Mouse (Mus musculus): Measurements from ENCODE around the gene Phf21b.

The Phf21b gene

DNA sequence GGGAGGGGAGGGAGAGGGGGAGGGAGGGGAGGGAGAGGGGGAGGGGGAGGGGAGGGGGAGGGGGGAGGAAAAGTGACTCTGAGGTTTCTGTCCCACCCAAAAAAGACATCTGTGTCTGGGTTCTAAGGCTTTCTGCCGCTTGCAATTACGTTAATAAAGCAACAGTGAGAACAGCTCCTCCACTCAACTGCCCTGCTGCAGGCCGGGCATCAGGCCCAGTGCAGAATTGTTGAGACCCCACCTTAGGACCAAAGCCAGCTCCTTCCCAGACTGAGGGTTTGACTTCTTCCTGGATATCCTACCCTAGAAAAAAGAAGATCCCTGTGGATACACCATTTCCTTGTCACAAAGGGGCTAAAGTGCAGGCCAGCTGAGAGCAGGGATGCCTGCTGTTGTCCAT is 9.6 kb downstream of the Phf21b start:
- CTCF ChIA-PET = interaction anchor here (0.7 kb wide), 1 partner anchor 148 kb away, joined by 3 read pairs; no protein-coding TSS in a partner anchor

DNA sequence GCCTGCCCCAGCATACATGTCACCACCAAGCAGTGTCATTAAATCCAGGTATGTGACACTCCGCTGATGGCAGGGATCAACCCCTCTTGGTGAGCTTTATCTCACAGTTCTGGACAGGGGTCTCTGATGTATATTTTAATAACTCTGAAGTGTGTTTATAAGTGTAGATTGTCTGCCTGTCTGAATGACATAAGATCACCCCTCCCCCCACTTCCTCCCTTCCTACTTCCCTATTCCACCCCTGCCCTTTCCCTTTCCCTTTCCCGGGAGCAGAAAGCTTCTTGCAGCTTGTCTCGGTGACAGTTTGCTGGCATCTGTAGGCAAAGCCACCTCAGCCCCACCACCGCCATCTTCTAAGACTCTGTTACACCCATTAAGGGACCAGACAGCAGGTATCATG is 11.0 kb downstream of the Phf21b start:
- CTCF ChIA-PET = no interaction called here

DNA sequence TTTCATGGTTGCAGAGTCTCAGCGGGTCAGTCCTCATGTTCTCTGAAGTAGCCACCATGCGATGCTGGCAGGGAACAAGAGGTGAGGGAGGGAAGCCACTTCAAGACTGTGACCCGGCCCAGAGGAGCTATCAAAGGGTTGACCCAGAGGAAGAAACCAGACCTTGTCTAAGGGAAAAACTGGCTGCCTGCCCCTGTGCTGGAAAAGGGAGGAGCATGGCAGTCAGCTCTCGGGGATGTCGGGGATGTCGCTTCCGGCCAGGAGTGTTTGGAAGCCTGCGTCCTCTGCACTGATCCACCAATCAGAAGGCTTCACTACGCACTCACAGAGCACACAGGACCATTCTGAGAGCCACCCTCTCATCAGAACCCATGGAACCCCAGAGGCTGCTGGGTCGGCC is 12.8 kb downstream of the Phf21b start:
- CTCF ChIA-PET = no interaction called here

DNA sequence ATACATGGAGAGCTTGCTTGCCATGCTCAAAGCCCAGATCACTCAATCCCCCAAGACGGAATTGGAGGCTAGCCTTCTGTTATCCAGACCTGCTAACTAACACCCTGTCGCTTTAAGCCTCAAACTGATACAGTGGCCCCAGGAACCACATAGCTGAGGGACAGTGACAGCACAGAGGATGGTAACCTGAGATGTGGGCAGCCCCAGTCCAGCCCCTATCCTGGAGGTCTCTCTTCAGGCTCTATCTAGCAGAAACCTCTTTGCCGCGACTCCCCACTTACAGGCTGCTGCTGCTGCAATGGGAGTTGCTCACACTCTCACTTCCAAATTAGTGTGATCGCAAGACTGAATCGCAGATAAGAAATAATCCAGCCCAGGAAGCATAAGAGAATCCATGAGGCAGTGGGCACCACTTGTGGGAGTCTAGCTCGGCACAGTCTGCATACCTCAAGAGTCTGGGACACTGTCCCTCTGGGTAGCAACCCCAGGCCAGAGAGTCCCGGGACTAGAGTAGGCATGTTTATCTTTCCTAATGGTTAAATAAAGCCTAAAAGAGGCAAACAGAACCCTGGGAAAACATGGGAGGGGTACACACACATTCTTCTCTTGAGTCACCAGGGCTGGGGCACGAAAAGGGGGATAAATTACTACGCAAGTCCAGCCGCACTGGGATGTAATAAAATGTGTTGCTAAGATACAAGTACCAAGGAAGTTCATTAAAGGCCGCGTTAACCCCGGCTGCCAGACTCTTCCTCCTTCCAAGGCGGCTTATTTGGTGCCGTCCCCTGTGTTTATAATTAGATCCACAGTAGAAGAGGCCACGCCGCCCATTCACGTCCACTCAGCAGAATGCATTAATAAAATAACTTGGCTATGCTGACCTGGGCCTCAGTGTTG is 13.7 kb downstream of the Phf21b start:
- CTCF ChIA-PET = no interaction called here

DNA sequence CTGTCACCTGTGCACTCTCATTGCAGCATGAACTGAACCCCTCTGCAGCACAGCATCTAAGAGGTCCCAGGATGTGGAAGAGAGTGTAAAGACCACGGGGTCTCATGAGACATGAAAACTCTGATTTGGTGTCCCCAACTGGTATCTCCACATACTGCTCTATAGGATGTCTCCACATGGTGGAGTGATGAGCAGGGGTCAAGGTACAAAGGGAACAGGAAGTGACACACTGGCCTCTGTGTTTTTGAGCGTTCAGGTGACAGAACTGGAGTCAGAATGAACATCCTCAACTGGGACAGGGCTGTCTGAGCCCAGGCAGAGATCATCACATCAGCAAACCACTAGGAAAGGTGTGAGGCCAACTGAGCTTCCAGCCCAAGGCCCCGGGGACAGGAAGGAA is 15.3 kb downstream of the Phf21b start:
- CTCF ChIA-PET = no interaction called here

DNA sequence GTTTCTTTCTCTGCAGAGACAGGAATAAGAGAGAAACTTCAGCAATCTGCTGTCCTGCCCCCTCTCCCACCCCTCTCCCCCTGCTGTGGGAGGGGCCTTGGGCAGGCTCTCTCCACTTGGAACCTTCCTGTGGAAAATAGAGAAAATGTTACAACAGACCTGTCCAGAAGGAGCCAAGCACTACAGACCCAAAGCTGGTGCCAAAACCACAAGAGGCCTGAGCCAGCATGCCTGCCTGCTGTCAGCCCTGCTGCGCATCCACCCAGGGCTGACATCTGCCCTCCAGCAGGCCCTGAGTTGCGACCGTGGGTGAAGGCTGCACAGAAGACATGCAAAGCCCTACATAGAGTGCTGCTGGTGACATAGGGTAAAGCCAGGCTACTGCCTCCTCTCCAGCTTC is 16.3 kb downstream of the Phf21b start:
- CTCF ChIA-PET = no interaction called here

DNA sequence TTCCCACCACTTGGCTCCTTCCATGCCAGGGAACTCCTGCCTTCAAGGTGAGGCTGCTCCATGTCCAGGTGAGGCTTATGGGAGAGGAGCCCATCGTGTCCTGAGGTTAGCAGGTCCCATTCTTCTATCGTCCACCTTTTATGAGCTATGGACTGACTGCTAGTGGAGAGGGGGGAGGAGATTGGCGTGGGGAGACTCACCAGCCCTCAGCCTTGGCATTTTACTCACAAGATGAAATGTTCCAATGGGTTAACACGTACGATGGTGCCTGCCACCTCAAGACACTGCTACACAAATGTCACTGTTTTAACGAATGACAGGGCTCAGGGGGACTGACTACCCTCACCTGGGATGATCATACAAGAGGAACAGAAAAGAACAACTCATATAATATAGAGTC is 18.0 kb downstream of the Phf21b start:
- CTCF ChIA-PET = no interaction called here

DNA sequence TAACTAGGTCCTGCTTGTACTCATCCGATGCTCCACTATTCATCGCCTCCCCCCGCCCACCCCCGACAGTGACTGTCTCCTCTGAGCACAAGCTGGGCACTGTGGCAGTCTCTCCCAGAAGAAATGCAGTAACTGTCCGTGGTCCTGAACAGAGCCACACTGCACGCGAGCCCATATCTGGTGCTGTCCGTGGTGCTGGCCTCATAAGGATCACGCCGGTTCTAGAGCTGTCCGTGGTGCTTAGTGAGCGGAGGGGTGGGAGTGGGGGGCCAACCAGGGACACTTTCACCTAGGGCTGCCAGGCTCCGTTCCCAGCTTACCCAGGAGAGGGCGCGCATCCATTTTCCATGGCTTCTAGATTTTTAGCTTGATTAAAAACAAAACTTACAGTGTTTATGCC is 26.4 kb downstream of the Phf21b start:
- CTCF ChIA-PET = no interaction called here

DNA sequence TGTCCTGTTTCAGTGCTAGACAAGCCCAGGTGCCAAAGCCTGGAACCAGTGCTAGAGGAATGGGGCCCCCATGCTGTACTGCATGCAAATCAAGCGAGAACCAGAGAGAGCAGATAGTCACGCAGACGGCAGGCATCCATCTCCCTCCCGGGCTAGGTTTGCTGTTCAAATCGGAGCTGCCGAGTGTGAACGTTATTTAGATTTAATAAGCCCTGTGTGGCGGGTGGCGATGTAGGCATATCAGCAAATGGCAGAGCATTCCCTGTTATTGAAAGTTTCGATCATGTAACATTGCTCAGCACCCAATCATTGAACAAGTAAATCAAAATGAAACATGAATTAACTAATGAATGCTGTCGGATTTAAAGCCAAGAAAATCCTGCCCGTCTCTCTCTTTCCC is 27.2 kb downstream of the Phf21b start:
- CTCF ChIA-PET = no interaction called here

DNA sequence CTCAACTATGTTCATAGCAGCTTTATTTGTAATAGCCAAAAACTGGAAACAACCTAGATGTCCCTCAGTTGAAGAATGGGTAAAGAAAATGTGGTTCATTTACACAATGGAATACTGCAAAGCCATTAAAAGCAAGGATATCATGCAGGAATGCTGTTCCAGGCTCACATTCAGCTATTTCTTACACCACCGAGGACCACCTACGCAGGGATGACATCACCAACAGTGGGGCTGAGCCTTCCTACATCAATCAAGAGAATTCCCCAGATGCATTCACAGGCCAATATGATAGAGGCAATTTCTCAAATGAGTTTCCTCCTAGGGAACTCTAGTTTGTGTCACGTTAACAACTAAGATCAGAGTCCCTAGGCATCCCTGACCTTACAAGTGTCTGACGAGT is 32.8 kb downstream of the Phf21b start:
- CTCF ChIA-PET = no interaction called here

DNA sequence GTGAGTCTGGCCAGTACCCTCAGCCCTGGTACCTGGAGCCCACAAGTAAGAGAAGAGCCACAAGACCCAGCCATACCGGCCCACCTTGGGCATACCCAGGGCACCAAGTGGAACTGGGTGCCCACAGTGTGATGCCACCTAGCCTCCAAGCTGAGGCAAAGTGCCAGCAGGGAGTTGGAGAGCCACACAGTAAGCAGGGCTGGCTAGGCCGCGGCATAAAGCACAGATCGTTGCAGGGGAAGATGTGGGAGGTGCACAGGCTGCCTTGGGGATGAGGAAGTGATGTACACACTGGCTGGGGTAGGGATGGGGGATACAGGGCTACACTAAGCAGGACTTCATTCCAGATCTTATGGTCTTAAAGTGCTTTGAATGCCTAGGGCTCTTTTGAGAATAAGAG is 35.0 kb downstream of the Phf21b start:
- CTCF ChIA-PET = no interaction called here

DNA sequence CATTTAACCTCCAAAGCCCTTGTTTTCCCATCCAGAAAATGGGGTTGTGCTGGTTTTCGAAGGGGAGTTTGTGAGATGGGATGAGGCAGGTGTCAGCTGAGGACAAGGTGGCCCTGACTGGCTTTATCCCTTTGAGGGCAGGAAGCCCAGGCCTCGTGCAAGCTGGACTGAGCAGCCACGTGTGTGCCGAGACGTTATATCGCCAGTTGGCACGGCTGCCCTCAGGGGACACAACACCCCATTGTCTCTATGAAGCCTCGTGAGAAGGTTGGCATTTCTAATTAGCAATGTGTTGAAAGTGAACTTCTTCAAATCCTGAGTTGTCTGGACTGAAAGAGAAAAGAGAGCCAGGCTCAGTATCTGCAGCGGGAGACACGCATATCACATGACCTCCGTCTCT is 37.6 kb downstream of the Phf21b start:
- CTCF ChIA-PET = no interaction called here

DNA sequence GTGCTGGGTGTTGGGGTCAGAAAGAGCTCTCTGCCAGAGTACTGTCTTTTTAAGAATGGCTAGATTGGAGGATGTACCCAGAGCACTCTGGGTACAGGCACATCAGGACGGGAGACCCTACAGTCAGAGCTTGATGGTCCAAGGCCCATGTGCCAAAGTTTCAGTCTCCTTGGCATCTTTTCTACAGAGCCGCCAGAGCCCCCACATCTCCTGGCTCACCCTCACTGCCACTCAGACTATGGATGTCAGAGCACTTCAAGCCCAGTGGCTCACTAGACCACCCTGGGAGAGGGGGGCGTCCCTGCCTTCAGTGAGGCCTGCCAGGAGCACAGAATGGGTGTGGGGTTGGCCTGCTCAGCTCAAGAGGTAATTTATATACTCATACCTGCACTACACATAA is 38.3 kb downstream of the Phf21b start:
- CTCF ChIA-PET = interaction anchor here (0.5 kb wide), 1 partner anchor 19 kb away, joined by 3 read pairs; no protein-coding TSS in a partner anchor

DNA sequence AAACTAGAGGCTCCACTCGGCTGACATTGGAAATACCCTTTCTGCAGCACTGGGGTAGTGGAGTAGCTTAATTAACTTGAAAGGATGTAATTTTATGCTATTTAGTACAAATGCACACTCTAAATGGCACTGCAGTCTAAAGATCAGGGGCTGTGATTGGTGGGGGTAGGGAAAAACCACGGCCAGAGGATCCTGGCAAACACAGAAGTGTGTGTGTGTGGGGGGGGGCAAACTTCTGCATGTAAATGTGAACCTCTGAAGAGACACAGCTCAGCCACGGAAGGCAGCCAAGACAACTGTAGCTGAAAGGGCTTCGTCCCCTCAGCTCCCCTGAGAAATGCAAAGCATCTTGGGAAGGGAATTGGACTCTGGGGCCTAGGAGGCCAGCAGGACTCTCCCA is 40.7 kb downstream of the Phf21b start:
- CTCF ChIA-PET = interaction anchor here (0.6 kb wide), 1 partner anchor 706 kb away, joined by 3 read pairs; no protein-coding TSS in a partner anchor

DNA sequence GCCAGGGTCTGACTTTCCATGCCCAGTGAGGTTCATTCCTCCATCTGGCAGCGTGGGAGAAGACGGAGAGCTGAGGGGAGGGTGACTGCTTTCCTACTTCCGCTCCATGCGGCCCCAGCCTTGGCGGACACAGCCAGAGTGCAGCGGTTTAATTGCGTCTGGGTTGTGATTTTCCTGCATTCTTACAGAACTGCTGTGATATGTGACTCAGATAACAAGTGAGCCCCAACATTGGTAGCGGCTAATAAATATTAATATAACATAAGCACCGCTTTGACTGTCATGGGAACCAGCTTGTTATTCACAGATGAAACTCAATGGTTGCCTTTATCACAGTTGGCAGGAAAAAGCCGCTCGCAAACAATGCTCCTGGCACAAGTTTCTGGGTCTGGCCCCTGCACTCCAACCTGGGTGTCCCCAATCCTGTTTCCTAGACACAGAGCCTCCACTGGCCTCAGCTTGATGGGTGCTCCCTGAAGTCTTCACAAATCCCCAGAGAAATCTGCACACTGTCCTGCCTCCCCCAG is 43.0 kb downstream of the Phf21b start:
- CTCF ChIA-PET = no interaction called here

DNA sequence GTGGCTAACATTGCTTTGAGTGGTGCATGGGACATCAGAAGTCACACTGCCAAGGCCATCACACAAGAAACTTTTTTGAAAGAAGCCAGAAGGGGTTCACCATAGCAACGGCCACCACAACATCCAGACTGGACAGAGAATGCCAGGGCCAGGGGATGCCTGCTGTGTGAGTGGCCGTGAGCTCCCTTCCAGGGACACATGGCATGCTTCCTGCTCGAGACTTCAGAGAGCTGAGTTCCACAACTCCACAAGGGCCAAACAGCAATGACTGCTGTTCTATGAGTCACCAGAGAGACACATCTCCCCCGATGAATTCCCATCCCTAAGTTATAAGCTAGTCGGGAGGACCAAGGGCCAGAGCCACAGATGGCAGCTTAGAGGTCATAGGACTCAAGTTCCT is 44.7 kb downstream of the Phf21b start:
- CTCF ChIA-PET = no interaction called here

DNA sequence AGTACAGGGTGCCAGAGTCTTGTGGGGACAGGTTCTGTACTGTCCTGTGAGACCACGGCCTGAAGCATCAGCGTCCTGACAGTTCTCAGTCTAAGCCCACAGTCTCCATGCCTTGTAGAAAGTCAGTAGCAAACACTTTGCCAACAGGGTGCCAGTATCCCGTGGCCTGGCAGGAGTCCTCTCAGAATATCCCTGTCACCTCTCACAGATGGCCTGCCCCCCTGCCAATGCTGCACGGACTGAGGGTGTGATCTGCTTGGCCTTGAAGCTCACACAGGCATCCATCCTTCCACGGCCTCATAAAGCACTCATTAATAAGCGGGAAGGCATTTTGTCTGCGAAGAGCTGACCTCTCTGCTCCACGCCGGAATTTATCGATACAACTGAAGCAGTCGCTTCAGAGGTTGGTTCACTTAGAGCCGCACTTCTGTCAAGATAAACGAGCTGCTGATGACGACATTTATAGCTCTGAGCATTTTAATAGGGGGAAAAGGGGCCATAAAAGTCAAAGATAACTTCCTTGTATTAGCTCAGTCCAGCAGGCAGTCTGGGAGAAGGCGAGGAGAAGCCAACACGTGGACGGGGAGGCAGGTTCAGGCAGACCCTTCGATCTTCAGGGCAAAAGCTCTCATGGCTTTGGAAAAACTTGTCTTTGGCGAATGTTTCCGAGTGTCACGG is 46.4 kb downstream of the Phf21b start:
- CTCF ChIA-PET = no interaction called here

DNA sequence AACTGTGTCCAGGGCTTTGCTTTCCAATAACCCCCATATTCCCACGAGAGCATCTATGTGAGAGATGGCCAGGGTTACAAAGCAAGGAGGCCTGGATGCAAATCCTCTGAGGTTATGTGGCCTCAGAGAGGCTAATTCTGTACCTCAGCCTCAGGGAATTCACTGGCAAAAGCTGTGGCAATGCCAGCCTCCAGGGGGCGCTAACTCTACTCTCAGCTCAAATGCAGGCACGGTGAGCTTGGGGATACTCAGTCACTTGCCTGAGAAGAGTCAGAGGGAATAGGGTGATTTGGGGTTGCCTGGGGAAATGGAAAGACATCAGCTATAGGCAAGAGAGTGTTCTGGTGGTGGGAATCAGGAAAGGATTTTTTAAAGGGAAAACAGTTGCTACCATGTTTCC is 52.2 kb downstream of the Phf21b start:
- CTCF ChIA-PET = interaction anchor here (0.7 to 0.8 kb wide), 2 partner anchors 30 to 192 kb away, joined by 3 read pairs; no protein-coding TSS in a partner anchor

DNA sequence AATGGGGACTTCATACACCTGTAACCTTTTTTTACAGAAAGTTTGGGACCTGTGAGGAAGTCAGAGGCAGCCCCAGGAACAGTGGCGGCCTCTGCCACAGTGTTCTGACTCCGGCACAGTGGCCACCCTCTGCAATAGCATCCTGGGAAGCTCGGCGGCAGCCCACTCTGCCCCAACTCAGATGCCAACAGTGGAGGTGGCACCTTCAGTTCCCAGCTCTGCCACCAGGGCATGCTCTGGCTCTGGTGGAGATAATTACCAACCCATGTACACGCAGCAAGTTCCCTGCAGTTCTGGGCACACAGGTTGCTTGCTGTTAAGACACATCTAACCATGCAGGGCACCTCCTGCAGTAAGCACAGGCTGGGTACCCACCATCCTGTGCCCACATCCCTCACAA is 55.7 kb downstream of the Phf21b start:
- CTCF ChIA-PET = interaction anchor here (0.7 kb wide), 1 partner anchor 18 kb away, joined by 5 read pairs; no protein-coding TSS in a partner anchor

DNA sequence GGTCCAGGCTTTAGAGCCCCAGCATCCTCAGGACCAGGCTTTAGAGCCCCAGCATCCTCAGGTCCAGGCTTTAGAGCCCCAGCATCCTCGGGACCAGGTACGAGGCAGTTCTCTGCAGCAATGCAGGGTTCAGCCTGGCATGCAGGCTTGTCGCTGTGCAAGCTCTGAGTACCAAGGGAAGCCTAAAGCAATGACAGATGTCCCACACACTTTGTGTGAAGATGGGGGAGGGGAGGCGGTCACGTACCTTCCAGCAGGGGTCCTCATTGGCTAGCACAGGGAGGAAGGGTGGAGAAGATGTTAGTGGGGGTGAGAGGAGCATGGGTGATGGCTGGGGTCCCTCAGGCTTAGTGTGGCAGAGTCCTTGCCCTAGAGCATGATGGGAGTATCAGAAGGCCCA is 62.2 kb downstream of the Phf21b start:
- CTCF ChIA-PET = no interaction called here

DNA sequence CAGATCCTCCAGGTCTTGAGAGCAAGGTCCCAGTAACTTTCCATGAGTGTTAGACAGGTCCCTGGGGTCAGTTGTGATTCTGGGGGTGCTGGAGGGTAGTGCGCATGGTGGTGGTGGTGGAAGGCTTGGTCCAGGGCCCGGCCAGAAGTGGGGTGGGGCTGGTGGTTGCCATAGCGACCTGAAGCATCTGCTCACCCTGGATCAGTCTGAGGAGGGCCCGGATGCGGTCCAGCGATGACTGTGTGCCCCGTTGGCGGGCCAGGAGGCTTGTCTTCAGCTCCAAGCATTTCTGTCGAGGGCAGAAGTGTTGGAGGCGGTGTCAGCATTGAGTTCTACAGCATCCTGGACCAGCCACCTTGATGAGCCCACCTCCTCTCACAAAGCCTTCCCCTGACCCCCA is 68.7 kb downstream of the Phf21b start:
- CTCF ChIA-PET = no interaction called here

DNA sequence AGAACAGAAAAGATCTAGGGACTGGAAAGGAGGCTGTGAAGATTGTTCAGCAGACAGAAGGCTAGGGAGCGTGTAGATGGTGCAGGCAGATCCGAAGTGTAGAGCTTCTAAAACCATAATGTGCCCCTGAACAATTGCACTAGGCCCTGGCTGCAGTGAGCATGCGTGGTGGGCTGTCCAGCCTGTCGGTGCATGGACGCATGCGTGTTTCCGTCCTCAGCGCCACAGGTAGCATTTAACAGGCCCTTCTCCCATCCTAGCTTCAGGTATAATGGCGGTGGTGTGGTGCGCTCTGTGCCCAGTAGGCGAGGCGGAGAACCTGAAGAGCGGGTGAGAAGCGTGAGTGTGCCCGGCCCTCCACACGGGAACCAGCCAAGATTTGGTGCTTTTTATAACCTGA is 71.0 kb downstream of the Phf21b start:
- CTCF ChIA-PET = no interaction called here

DNA sequence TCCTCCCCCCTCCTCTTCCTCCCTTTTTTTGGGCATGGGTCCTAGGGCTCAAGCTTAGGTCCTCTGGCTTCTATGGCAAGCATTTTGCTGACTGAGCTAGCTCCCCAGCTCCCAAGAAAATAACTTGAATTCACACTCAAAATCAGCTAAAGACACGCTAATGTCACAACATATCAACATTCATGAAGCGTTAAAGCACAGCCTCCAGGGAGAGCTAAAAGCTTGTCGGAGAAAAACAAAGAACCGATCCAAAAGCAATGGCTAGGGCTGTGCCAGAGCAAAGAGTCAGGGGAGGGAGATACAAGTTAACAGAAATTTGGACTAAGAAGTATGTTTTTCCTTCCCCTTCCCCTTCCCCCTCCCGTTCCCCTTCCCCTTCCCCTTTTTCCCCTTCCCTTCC is 77.3 kb downstream of the Phf21b start:
- CTCF ChIA-PET = no interaction called here
